Mouse (Mus musculus): Measurements from ENCODE around the gene Myct1. TPM values are rescaled to one million over a fixed set of nuclear protein-coding genes. Genes with fewer than 3 reads are reported as not detected.

Myct1 gene
- polyA plus RNA-seq, 1 experiment from 2014 or later, result 1.7 TPM

- no peak overlapping the region for H3K27ac ChIP-seq
- H3K9me3 ChIP-seq, result no peaks in the 10 kb centered on the region
- no peak overlapping the region for H3K4me2 ChIP-seq
- no peak overlapping the region for H3K9ac ChIP-seq
- H3K4me1 ChIP-seq, result no peaks in the 10 kb centered on the region
- no peaks in the 10 kb centered on the region for H3K27me3 ChIP-seq
- H3K4me3 ChIP-seq (replicated peaks), result no peak overlapping the region
- WGBS, result 30% methylated on average over 1 of the region's 1 CpGs
- no peak for ATAC-seq (ENCODE audit: low FRiP score)
- no peaks in the 10 kb centered on the region for H3K36me3 ChIP-seq (replicated peaks)
Measured at GRCm38 (mm10) chr10:5634336-5634735, 40.8 kb downstream of the Myct1 start.

DNA sequence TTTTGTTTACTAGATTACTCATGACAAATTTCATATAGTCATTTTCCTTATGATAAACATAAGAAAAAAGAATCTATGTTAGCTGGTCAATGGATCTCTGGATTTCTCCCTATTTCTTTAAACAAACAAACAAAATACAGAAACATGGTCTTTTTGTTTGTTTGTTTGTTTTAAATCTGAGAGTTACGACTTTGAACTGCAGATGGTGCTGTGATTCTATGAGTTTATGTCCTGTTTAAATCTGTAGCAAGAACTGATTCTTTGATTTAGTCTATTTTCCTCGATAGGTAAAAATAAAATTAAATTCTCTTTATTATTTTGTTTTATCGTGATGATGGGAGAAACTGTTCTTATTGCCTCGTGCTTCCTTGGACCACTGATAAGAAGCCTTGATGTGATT, 43.7 kb downstream of the Myct1 start:
- no peak overlapping the region for H3K9ac ChIP-seq
- 83% methylated on average over 4 of the region's 4 CpGs for whole genome bisulfite sequencing
- no peaks in the 10 kb centered on the region for H3K4me1 ChIP-seq
- H3K36me3 ChIP-seq (replicated peaks), result no peaks in the 10 kb centered on the region
- no peak for ATAC-seq (ENCODE audit: low FRiP score)
- H3K4me3 ChIP-seq (replicated peaks), result no peak overlapping the region
- H3K27ac ChIP-seq, result no peak overlapping the region
- no peaks in the 10 kb centered on the region for H3K9me3 ChIP-seq
- no peak overlapping the region for H3K4me2 ChIP-seq
- H3K27me3 ChIP-seq, result no peaks in the 10 kb centered on the region

DNA sequence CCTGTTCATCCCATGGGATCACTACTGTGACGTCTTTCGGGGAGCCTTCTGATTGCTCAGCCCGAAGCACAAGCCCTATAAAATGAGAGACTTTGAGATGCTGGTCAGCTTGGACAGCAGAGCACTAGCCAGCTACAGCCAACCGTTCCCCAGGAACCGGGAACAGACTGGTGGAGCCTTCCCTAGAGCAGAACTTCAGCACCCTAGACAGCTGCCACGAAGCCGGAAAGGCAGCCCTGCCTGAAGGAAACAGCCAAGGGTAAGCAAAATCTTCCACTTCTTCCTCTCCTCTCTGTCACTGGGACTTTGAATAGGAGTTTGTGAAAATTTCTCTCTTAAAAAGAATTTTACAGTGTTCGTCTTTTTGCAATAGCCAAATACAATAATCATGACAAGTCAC, 45.5 kb downstream of the Myct1 start, which contains the start of gene Vip:
Vip (plus strand) TSS at position 107 of the 400 bp plus-strand sequence.
- 34% methylated on average over 8 of the region's 8 CpGs for WGBS
- H3K4me3 ChIP-seq (replicated peaks), result no peak within 1 kb of the TSS
- H3K4me2 ChIP-seq, result no peak within 1 kb of the TSS
- H3K27ac ChIP-seq, result no peak within 1 kb of the TSS
- H3K4me1 ChIP-seq, result no peaks in the 10 kb centered on the region
- ATAC-seq (ENCODE audit: low FRiP score), result no peak
- H3K9ac ChIP-seq, result no peak within 1 kb of the TSS
- no peaks in the 10 kb centered on the region for H3K9me3 ChIP-seq
- H3K36me3 ChIP-seq (replicated peaks), result no peaks in the 10 kb centered on the region
- no peaks in the 10 kb centered on the region for H3K27me3 ChIP-seq

Other genes starting within 250 kb of the Myct1 start
- 2.5 and 3.2 TPM in 2 replicates for gene Syne1, start 42.3 kb upstream of the Myct1 start, polyA plus RNA-seq (2016; fragmentation: Nextera tagmentation; extraction: Ambion mirVana)
- not detected in 2 replicates for gene Vip, start 45.4 kb downstream of the Myct1 start, polyA plus RNA-seq (2016; fragmentation: Nextera tagmentation; extraction: Ambion mirVana)
- 82.4 and 93.9 TPM in 2 replicates for gene Fbxo5, start 211.8 kb downstream of the Myct1 start, polyA plus RNA-seq (2016; fragmentation: Nextera tagmentation; extraction: Ambion mirVana)
- gene Mtrf1l, start 230.1 kb downstream of the Myct1 start, polyA plus RNA-seq (2016; fragmentation: Nextera tagmentation; extraction: Ambion mirVana), result 11.5 and 13.0 TPM in 2 replicates